Mouse (Mus musculus) C2C12 (cell line): ENCODE measurements around the gene Mns1.

ENCODE experiments used
- CTCF ChIP-seq: IDR thresholded peaks from one replicate; pipeline ENCODE4 v1.5.1; 2011; ENCODE audit not compliant: control insufficient read depth, insufficient read depth, insufficient read length
- MAX ChIP-seq: IDR thresholded peaks from one replicate; pipeline ENCODE4 v1.6.1; 2011; ENCODE audit warnings: mild to moderate bottlenecking, control low read depth
- MYOG ChIP-seq: IDR thresholded peaks from one replicate; pipeline ENCODE4 v1.6.1; 2011; ENCODE audit not compliant: control insufficient read depth, insufficient read length; ENCODE audit errors: extremely low read depth
- USF1 ChIP-seq: IDR thresholded peaks from one replicate; pipeline ENCODE4 v1.6.1; 2011; ENCODE audit warnings: low read depth, mild to moderate bottlenecking, control low read depth, moderate library complexity

- no peak for TF ChIP-seq MYOG
- no peak for TF ChIP-seq MAX
- TF ChIP-seq USF1, result no peak
- no peak for TF ChIP-seq CTCF
These were observed 33.4 kb upstream of the Mns1 start for GRCm38 (mm10) chr9:72404446-72404845.
